Mouse (Mus musculus) midbrain, embryonic 15.5 days (tissue): ENCODE results near the gene Aldh5a1. TPM values are rescaled to one million over a fixed set of nuclear protein-coding genes. Genes with fewer than 3 reads are reported as not detected.

Source experiments
- ATAC-seq: fragments of 200-750 bp; cut with Nextera tagmentation; replicated peaks from 2 replicates; pipeline ENCODE4 v1.8.0; 2017; ENCODE audit warnings: moderate TSS enrichment
- H3K27ac ChIP-seq: fragments of 300-500 bp; sonication (generic); 2 replicates; pipeline ENCODE4 v1.5.1; 2015; ENCODE audit warnings: mild to moderate bottlenecking, inconsistent platforms
- H3K27me3 ChIP-seq: fragments of 300-500 bp; sonication (generic); replicated peaks from 2 replicates; pipeline ENCODE4 v1.6.1; 2015; ENCODE audit warnings: inconsistent platforms
- H3K36me3 ChIP-seq: fragments of 300-500 bp; sonication (generic); replicated peaks from 2 replicates; pipeline ENCODE4 v1.6.1; 2015; ENCODE audit warnings: inconsistent platforms
- H3K4me1 ChIP-seq: fragments of 300-500 bp; sonication (generic); 2 replicates; pipeline ENCODE4 v1.6.1; 2015; ENCODE audit warnings: inconsistent platforms
- H3K4me2 ChIP-seq: fragments of 300-500 bp; sonication (generic); 2 replicates; pipeline ENCODE4 v1.6.1; 2015; ENCODE audit warnings: inconsistent platforms, mild to moderate bottlenecking, moderate library complexity
- H3K4me3 ChIP-seq: fragments of 300-500 bp; sonication (generic); 2 replicates; pipeline ENCODE4 v1.5.1; 2015; ENCODE audit warnings: mild to moderate bottlenecking, inconsistent platforms
- H3K9ac ChIP-seq: fragments of 300-500 bp; sonication (generic); 2 replicates; pipeline ENCODE4 v1.6.1; 2015; ENCODE audit warnings: mild to moderate bottlenecking, inconsistent platforms
- H3K9me3 ChIP-seq: fragments of 300-500 bp; sonication (generic); 2 replicates; pipeline ENCODE4 v1.6.1; 2016; ENCODE audit warnings: inconsistent platforms
- WGBS: fragments of 180-500 bp; shearing (Covaris S2); methylation state at CpG from one replicate; pipeline ENCODE4 v1.1.7; 2015; ENCODE audit warnings: mixed read lengths; 5-methylcytosine and 5-hydroxymethylcytosine counted together
- polyA plus RNA-seq: library from polyadenylated mRNA; unstranded; fragments of >200 nt; fragmentation: Nextera tagmentation; extraction: Ambion mirVana; gene quantifications from 2 replicates; pipeline ENCODE4 v1.2.1, GENCODE M21; 2015

Aldh5a1 gene
- polyA plus RNA-seq, 1 experiment from 2014 or later, result 12.6 TPM

GRCm38 (mm10) chr13:24923991-24924390 lies 13.5 kb downstream of the Aldh5a1 start:
- 0 out of 2 replicates have a peak, but pooled peaks cover 4% of the 10 kb centered on the region for H3K36me3 ChIP-seq
- no peaks in the 10 kb centered on the region for H3K9me3 ChIP-seq
- no peaks in the 10 kb centered on the region for H3K4me1 ChIP-seq
- H3K27me3 ChIP-seq, result no peaks in the 10 kb centered on the region
- 91% methylated on average over 5 of the region's 5 CpGs for WGBS
- H3K9ac ChIP-seq, result no peak overlapping the region
- ATAC-seq, result no peak
- H3K4me3 ChIP-seq, result no peak overlapping the region
- H3K4me2 ChIP-seq, result no peak overlapping the region
- no peak overlapping the region for H3K27ac ChIP-seq

GRCm38 (mm10) chr13:24921281-24921680 lies 16.2 kb downstream of the Aldh5a1 start:
- H3K4me3 ChIP-seq, result no peak overlapping the region
- H3K9ac ChIP-seq, result no peak overlapping the region
- H3K4me2 ChIP-seq, result no peak overlapping the region
- H3K4me1 ChIP-seq, result no peaks in the 10 kb centered on the region
- H3K9me3 ChIP-seq, result no peaks in the 10 kb centered on the region
- WGBS, result 89% methylated on average over 6 of the region's 6 CpGs
- no peaks in the 10 kb centered on the region for H3K27me3 ChIP-seq
- no peak overlapping the region for H3K27ac ChIP-seq
- H3K36me3 ChIP-seq, result peaks cover 14% of the 10 kb centered on the region; the same call in 1 of the 2 replicates
- ATAC-seq, result no peak

DNA sequence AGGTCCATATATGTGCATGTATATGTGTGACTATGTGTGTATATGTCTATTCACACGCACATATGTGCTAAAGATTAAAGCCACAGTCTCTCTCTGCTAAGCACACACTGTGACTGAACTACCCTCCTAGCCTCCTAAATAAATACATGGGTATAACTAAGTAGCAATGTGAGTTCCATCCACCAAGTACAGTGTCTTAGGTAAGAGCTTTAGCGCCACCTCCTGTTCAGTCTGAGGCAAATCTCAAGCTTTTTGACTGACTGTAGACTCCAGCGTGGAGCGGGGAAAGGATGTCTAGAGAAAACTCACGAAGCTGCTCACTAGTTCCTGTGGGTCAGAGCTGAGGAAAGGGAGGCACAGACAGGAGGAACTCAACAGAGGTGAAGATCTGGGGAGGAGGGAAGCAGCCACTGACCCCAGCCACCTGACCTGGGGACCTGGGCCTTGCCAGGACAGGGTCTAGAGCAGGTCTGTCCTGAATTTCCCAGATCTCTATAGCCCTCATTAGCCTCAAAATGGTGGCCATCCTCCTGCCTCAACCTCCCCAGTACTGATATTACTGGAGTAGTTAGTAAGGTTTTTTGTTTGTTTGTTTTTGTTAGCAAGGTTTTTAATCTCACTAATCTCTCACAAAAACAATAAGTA lies 17.0 kb downstream of the Aldh5a1 start:
- Histone ChIP-seq H3K4me1 (no peaks in the 10 kb centered on the region), H3K4me3 (no peak overlapping the region), H3K27me3 (no peaks in the 10 kb centered on the region), H3K9ac (no peak overlapping the region), H3K27ac (no peak overlapping the region), H3K4me2 (no peak overlapping the region), H3K9me3 (no peaks in the 10 kb centered on the region), H3K36me3 (peaks cover 14% of the 10 kb centered on the region; the same call in 1 of the 2 replicates)
- ATAC-seq, result peak; percentile 82
- WGBS, result 23% methylated on average over 5 of the region's 5 CpGs

DNA sequence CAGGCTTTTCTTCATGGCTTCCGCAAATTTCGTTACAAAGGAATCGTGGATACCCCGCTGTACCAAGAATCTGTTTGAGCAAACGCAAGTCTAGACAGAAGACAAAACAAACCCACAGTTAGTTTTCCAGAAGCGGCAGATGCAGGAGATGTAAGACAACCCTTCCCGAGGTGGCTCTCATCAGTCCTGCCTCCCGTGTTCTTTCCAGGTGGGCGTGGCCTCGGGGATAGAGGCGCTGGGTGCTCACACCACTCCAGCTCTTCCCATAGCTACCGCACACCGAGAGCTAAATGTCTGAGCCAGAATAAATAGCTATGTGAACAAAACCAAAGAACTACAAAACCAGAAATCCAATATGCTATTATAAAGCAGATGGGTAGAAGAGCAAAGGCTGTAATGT lies 21.6 kb downstream of the Aldh5a1 start:
- Histone ChIP-seq H3K4me1 (no peaks in the 10 kb centered on the region), H3K36me3 (peaks cover 19% of the 10 kb centered on the region; the same call in 1 of the 2 replicates), H3K9me3 (no peaks in the 10 kb centered on the region), H3K4me2 (no peak overlapping the region), H3K9ac (no peak overlapping the region), H3K27me3 (no peaks in the 10 kb centered on the region), H3K27ac (no peak overlapping the region), H3K4me3 (no peak overlapping the region)
- no peak for ATAC-seq
- 76% methylated on average over 13 of the region's 13 CpGs for WGBS

DNA sequence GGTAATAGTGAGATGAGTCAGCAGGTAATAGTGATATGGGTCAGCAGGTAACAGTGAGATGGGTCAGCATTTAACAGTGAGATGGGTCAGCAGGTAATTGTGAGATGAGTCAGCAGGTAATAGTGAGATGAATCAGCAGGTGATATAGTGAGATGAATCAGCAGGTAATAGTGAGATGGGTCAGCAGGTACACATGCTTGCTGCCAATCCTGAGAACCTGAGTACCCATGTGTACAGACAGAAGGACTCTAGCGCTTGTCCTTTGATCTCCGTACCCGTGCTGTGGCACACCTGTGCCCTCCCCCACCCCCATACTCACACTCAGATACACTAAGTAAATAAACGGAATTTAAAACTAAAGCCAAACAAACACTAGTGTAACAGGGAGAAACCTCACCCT lies 22.5 kb downstream of the Aldh5a1 start:
- no peak overlapping the region for H3K27ac ChIP-seq

GRCm38 (mm10) chr13:24913576-24913975 lies 23.9 kb downstream of the Aldh5a1 start:
- Histone ChIP-seq H3K27me3 (no peaks in the 10 kb centered on the region), H3K36me3 (peaks cover 15% of the 10 kb centered on the region; the same call in 1 of the 2 replicates), H3K4me1 (no peaks in the 10 kb centered on the region), H3K9me3 (no peaks in the 10 kb centered on the region), H3K9ac (no peak overlapping the region), H3K4me3 (no peak overlapping the region), H3K27ac (no peak overlapping the region), H3K4me2 (no peak overlapping the region)
- no peak for ATAC-seq
- WGBS, result 97% methylated on average over 7 of the region's 7 CpGs

More for the DNA sequence above, 22.5 kb downstream of the Aldh5a1 start:
- Histone ChIP-seq H3K4me1 (no peaks in the 10 kb centered on the region), H3K36me3 (peaks cover 19% of the 10 kb centered on the region; the same call in 1 of the 2 replicates), H3K4me3 (no peak overlapping the region), H3K9ac (no peak overlapping the region), H3K4me2 (no peak overlapping the region), H3K27me3 (no peaks in the 10 kb centered on the region), H3K9me3 (no peaks in the 10 kb centered on the region)
- no peak for ATAC-seq
- WGBS, result 97% methylated on average over 4 of the region's 4 CpGs

GRCm38 (mm10) chr13:24909112-24909511 lies 28.3 kb downstream of the Aldh5a1 start:
- ATAC-seq, result no peak
- peaks cover 6% of the 10 kb centered on the region; the same call in 1 of the 2 replicates for H3K36me3 ChIP-seq
- no peaks in the 10 kb centered on the region for H3K27me3 ChIP-seq
- H3K4me2 ChIP-seq, result no peak overlapping the region
- no peaks in the 10 kb centered on the region for H3K4me1 ChIP-seq
- H3K9ac ChIP-seq, result no peak overlapping the region
- WGBS, result 95% methylated on average over 1 of the region's 1 CpGs
- no peak overlapping the region for H3K27ac ChIP-seq
- H3K9me3 ChIP-seq, result no peaks in the 10 kb centered on the region
- no peak overlapping the region for H3K4me3 ChIP-seq

GRCm38 (mm10) chr13:24906831-24907570 lies 30.5 kb downstream of the Aldh5a1 start:
- Histone ChIP-seq H3K9me3 (no peaks in the 10 kb centered on the region), H3K9ac (no peak overlapping the region), H3K27ac (no peak overlapping the region), H3K4me1 (no peaks in the 10 kb centered on the region), H3K4me2 (no peak overlapping the region), H3K4me3 (no peak overlapping the region), H3K27me3 (no peaks in the 10 kb centered on the region), H3K36me3 (no peaks in the 10 kb centered on the region)
- no peak for ATAC-seq
- WGBS, result 67% methylated on average over 11 of the region's 11 CpGs

GRCm38 (mm10) chr13:24905422-24905821 lies 32.0 kb downstream of the Aldh5a1 start:
- Histone ChIP-seq H3K36me3 (no peaks in the 10 kb centered on the region), H3K27me3 (no peaks in the 10 kb centered on the region), H3K4me3 (no peak overlapping the region), H3K9me3 (no peaks in the 10 kb centered on the region), H3K9ac (no peak overlapping the region), H3K4me1 (no peaks in the 10 kb centered on the region), H3K27ac (no peak overlapping the region), H3K4me2 (no peak overlapping the region)
- no peak for ATAC-seq
- 94% methylated on average over 12 of the region's 12 CpGs for WGBS

GRCm38 (mm10) chr13:24903412-24903811 lies 34.0 kb downstream of the Aldh5a1 start:
- ATAC-seq, result no peak
- H3K4me1 ChIP-seq, result no peaks in the 10 kb centered on the region
- H3K4me3 ChIP-seq, result no peak overlapping the region
- H3K36me3 ChIP-seq, result no peaks in the 10 kb centered on the region
- 68% methylated on average over 6 of the region's 6 CpGs for WGBS
- no peaks in the 10 kb centered on the region for H3K9me3 ChIP-seq
- H3K27me3 ChIP-seq, result no peaks in the 10 kb centered on the region
- H3K9ac ChIP-seq, result no peak overlapping the region
- no peak overlapping the region for H3K4me2 ChIP-seq
- H3K27ac ChIP-seq, result no peak overlapping the region

- Histone ChIP-seq H3K9ac (no peak overlapping the region), H3K27me3 (no peaks in the 10 kb centered on the region), H3K4me3 (no peak overlapping the region), H3K4me1 (no peaks in the 10 kb centered on the region), H3K4me2 (no peak overlapping the region), H3K9me3 (no peaks in the 10 kb centered on the region), H3K27ac (no peak overlapping the region), H3K36me3 (no peaks in the 10 kb centered on the region)
- no peak for ATAC-seq
- WGBS, result 89% methylated on average over 2 of the region's 2 CpGs
These were observed 35.5 kb downstream of the Aldh5a1 start for GRCm38 (mm10) chr13:24901916-24902315.

DNA sequence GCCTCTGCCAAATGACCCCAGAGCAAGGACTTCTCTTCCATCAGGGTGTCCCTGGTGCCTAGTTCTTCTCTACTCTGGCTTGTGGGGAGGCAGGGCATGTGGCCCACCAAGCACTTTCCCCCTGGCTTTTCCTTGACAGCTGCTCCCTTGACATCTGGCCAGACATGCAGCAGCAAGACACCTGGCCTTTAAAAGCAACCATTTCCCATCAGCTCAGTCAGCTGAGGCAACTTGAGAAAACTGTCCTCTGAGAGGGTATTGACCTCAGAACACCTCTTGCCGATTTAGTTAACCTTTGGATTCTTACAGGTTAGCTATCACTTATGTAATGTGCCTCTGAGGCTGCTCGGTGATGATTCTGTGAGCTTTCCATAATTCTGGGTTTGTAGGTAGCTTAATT lies 43.6 kb downstream of the Aldh5a1 start:
- Histone ChIP-seq H3K9ac (no peak overlapping the region), H3K4me1 (no peaks in the 10 kb centered on the region), H3K4me3 (no peak overlapping the region), H3K4me2 (no peak overlapping the region), H3K9me3 (no peaks in the 10 kb centered on the region), H3K27ac (no peak overlapping the region), H3K27me3 (no peaks in the 10 kb centered on the region), H3K36me3 (no peaks in the 10 kb centered on the region)
- no peak for ATAC-seq
- 88% methylated on average over 2 of the region's 2 CpGs for WGBS

- H3K4me1 ChIP-seq, result no peaks in the 10 kb centered on the region
- H3K9me3 ChIP-seq, result no peaks in the 10 kb centered on the region
- H3K4me3 ChIP-seq, result no peak overlapping the region
- no peak overlapping the region for H3K9ac ChIP-seq
- H3K27ac ChIP-seq, result no peak overlapping the region
- over 99% methylated on average over 3 of the region's 3 CpGs for WGBS
- no peaks in the 10 kb centered on the region for H3K36me3 ChIP-seq
- ATAC-seq, result no peak
- no peak overlapping the region for H3K4me2 ChIP-seq
- no peaks in the 10 kb centered on the region for H3K27me3 ChIP-seq
These were observed 44.9 kb downstream of the Aldh5a1 start for GRCm38 (mm10) chr13:24892516-24892915.
